Mouse (Mus musculus): Measurements from ENCODE around the gene Zfp365. TPM values are rescaled to one million over a fixed set of nuclear protein-coding genes. Genes with fewer than 3 reads are reported as not detected.

Gene Zfp365
- polyA plus RNA-seq, 1 experiment from 2014 or later: 4.0 TPM

GRCm38 (mm10) chr10:67839156-67839555 is 73.3 kb downstream of the Zfp365 start:
- no peak for ATAC-seq (ENCODE audit: low FRiP score)

GRCm38 (mm10) chr10:67836426-67836825 is 76.0 kb downstream of the Zfp365 start:
- H3K27ac ChIP-seq (replicated peaks): no peak overlapping the region
- H3K4me3 ChIP-seq (replicated peaks): no peak overlapping the region
- ATAC-seq (ENCODE audit: low FRiP score): no peak
- H3K36me3 ChIP-seq: no peaks in the 10 kb centered on the region
- no peaks in the 10 kb centered on the region for H3K27me3 ChIP-seq (replicated peaks)
- 82% methylated on average over 17 of the region's 17 CpGs for WGBS
- H3K9me3 ChIP-seq (replicated peaks): no peaks in the 10 kb centered on the region
- no peak overlapping the region for H3K4me2 ChIP-seq
- H3K9ac ChIP-seq (replicated peaks): no peak overlapping the region
- H3K4me1 ChIP-seq: no peaks in the 10 kb centered on the region

More at GRCm38 (mm10) chr10:67839156-67839555, 73.3 kb downstream of the Zfp365 start:
- H3K4me3 ChIP-seq (replicated peaks): no peak overlapping the region
- no peaks in the 10 kb centered on the region for H3K36me3 ChIP-seq
- no peaks in the 10 kb centered on the region for H3K4me1 ChIP-seq
- H3K27ac ChIP-seq (replicated peaks): no peak overlapping the region
- H3K9ac ChIP-seq (replicated peaks): no peak overlapping the region
- H3K27me3 ChIP-seq (replicated peaks): no peaks in the 10 kb centered on the region
- H3K9me3 ChIP-seq (replicated peaks): no peaks in the 10 kb centered on the region
- WGBS: 88% methylated on average over 3 of the region's 3 CpGs
- H3K4me2 ChIP-seq: no peak overlapping the region

Other genes starting within 250 kb of the Zfp365 start
- 2.6 and 4.3 TPM in 2 replicates for gene Rtkn2, start 66.9 kb upstream of the Zfp365 start, polyA plus RNA-seq (2015; fragmentation: Nextera tagmentation; extraction: Ambion mirVana)